Comparison of ENCODE assay signal across 8 mouse cellular contexts in genomic region chr14:14064486-14065141, GRCm38 (mm10). TPM values are rescaled to one million over a fixed set of nuclear protein-coding genes. Genes with fewer than 3 reads are reported as not detected.
A peak's percentile ranks its signal among the peaks of the same experiment; 100 is the strongest.
DNase-seq lines count a peak whose midpoint lies in the region; ATAC-seq lines count a peak whose summit lies in the region.

No protein-coding gene starts in this region.

- peak; percentile 42; the same call in 1 of the 2 replicates for ATAC-seq in heart, embryonic 16.5 days (replicated peaks; ENCODE audit: extremely low read depth, insufficient read depth, low FRiP score)
- ATAC-seq in common myeloid progenitor, adult 5-6 weeks (replicated peaks; ENCODE audit: low read depth, poor library complexity, severe bottlenecking), result peak; percentile 34
- peak; percentile 44 to 65 for ATAC-seq in hematopoietic stem cell, adult 5-6 weeks (replicated peaks in 1 of 2; ENCODE audit: insufficient read depth in 1 of 2, low FRiP score in 2 of 2, low TSS enrichment in 1 of 2, low read depth in 1 of 2, poor library complexity in 2 of 2, severe bottlenecking in 2 of 2)
- ATAC-seq in megakaryocyte, adult 5-6 weeks (ENCODE audit: poor library complexity, severe bottlenecking), result peak; percentile 51

- no peak for DNase-seq in heart, postnatal 25 days (ENCODE audit: low spot score)
- DNase-seq in adrenal gland, postnatal 14 days, result no peak
- DNase-seq in yolk sac, embryonic 10.5 days (ENCODE audit: low spot score), result no peak
- no peak for DNase-seq in gastrocnemius, postnatal 4 days (ENCODE audit: low spot score in 2 of 2)

- H3K4me1 ChIP-seq in heart, embryonic 16.5 days (ENCODE audit: control insufficient read depth, insufficient read depth, low read length), result peaks cover 29% of the 10 kb centered on the region

- H3K4me2 ChIP-seq in heart, embryonic 16.5 days (ENCODE audit: low read depth, low read length), result no peak overlapping the region

- intact Hi-C loops in heart, postnatal 25 days (cut with DNase I), result no loop called here

- no peak overlapping the region for H3K9ac ChIP-seq in heart, embryonic 16.5 days (ENCODE audit: low read length)

- H3K36me3 ChIP-seq in heart, embryonic 16.5 days (ENCODE audit: control insufficient read depth, insufficient read depth), result peaks cover 3% of the 10 kb centered on the region; the same call in 1 of the 2 replicates

- peak overlapping the region; percentile 36 for H3K27ac ChIP-seq in heart, embryonic 16.5 days (ENCODE audit: low read length)

- no peaks in the 10 kb centered on the region for H3K27me3 ChIP-seq in heart, embryonic 16.5 days (ENCODE audit: control insufficient read depth, insufficient read depth, low read length)

- WGBS in heart, embryonic 16.5 days, result 32% methylated on average over 5 of the region's 5 CpGs

- H3K4me3 ChIP-seq in heart, embryonic 16.5 days (ENCODE audit: low read length), result no peak overlapping the region

- H3K9me3 ChIP-seq in heart, embryonic 16.5 days (replicated peaks; ENCODE audit: control insufficient read depth, low read length), result no peaks in the 10 kb centered on the region

RNA-seq across cellular contexts. Expression of gene Psmd6, which starts 56.2 kb away (rescaled TPM):
- 169 and 200 TPM in 2 replicates for polyA plus RNA-seq in heart, embryonic 16.5 days (2015; fragmentation: Nextera tagmentation; extraction: Ambion mirVana)
- 10 to 100 TPM; 78.7 to 84.2 TPM for total RNA-seq in heart, postnatal 25 days (2021)
- 208 and 220 TPM in 2 replicates for total RNA-seq in common myeloid progenitor, adult 5-6 weeks (2017)
- 176 and 229 TPM in 2 replicates for total RNA-seq in hematopoietic stem cell, adult 5-6 weeks (2017)
- total RNA-seq in megakaryocyte, adult 5-6 weeks (2015), result 118 and 157 TPM in 2 replicates
- 158 and 182 TPM in 2 replicates for total RNA-seq in megakaryocyte, adult 5-6 weeks (2017)
- 118 and 119 TPM in 2 replicates for total RNA-seq in adrenal gland, postnatal 14 days (2021)
- 100 to 1,000 TPM; 163 to 184 TPM for total RNA-seq in gastrocnemius, postnatal 4 days (2021)
